In the genomic region with DNA sequence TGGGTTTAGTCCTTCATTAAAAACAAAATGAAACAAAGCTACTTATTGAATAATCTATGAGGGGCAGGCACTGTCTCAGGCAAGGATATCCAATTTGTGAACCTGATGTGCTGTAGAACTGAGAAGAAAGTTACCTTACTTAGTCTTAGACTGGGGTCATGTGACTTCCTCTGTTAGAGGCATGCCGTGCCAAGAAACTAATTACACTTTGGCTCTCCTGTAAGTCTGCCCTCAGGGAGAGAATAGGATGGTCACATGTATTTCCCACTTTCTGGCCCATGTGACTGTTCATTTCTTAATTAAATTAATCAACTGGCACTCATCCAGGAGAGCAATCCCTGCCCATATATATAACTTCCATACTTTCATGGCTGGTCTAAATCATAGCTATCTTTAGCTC, we compare ENCODE assay signal across 21 mouse cellular contexts.
A peak's percentile ranks its signal among the peaks of the same experiment; 100 is the strongest.
DNase-seq lines count a peak whose midpoint lies in the region; ATAC-seq and TF ChIP-seq lines count a peak whose summit lies in the region.
"Had no signal": no experiment of that assay in that cellular context is flagged by ENCODE, and none has a peak within 500 bp of the region (broad histone marks: within the 10 kb centered on the region; RNA-seq: fewer than 3 reads in every experiment).

No protein-coding gene starts in this region.

- TF ChIP-seq CTCF in forebrain, postnatal 0 days (IDR thresholded peaks at IDR 0.05; ENCODE audit: low read depth): no peak
- no peak for TF ChIP-seq CTCF in kidney, adult 2 months (conservative IDR thresholded peaks at IDR 0.05; ENCODE audit: insufficient read depth, insufficient read length, low read depth, low read length)

- H3K27ac ChIP-seq in forebrain, embryonic 14.5 days (ENCODE audit: low read depth, low read length): no peak overlapping the region
- no peak overlapping the region for H3K27ac ChIP-seq in forebrain, postnatal 0 days (ENCODE audit: low read depth, low read length)
- no peak overlapping the region for H3K27ac ChIP-seq in kidney, adult 2 months (ENCODE audit: insufficient read depth, low read depth, low read length)
- no peak overlapping the region for H3K27ac ChIP-seq in neural tube, embryonic 14.5 days (ENCODE audit: low read depth, low read length)
- H3K27ac ChIP-seq: forebrain, embryonic 12.5 days; kidney, postnatal 0 days; limb, embryonic 13.5 days; liver, embryonic 14.5 days; lung, embryonic 15.5 days had no signal

- H3K9ac ChIP-seq in forebrain, embryonic 14.5 days (ENCODE audit: low read length): no peak overlapping the region
- no peak overlapping the region for H3K9ac ChIP-seq in forebrain, postnatal 0 days
- H3K9ac ChIP-seq in neural tube, embryonic 14.5 days (replicated peaks; ENCODE audit: low read depth, low read length): no peak overlapping the region
- H3K9ac ChIP-seq: forebrain, embryonic 12.5 days; limb, embryonic 13.5 days; liver, embryonic 14.5 days; lung, embryonic 15.5 days had no signal

- no peaks in the 10 kb centered on the region for H3K9me3 ChIP-seq in forebrain, embryonic 14.5 days (replicated peaks; ENCODE audit: control insufficient read depth, low read length)
- no peaks in the 10 kb centered on the region for H3K9me3 ChIP-seq in forebrain, postnatal 0 days (ENCODE audit: low read length)
- H3K9me3 ChIP-seq in neural tube, embryonic 14.5 days (ENCODE audit: control insufficient read depth, low read length): no peaks in the 10 kb centered on the region
- H3K9me3 ChIP-seq: forebrain, embryonic 12.5 days; limb, embryonic 13.5 days; lung, embryonic 15.5 days had no signal

- TF ChIP-seq POLR2A in kidney, adult 2 months (IDR thresholded peaks at IDR 0.05; ENCODE audit: low read depth, low read length): no peak

- H3K36me3 ChIP-seq in forebrain, embryonic 14.5 days (ENCODE audit: control insufficient read depth, insufficient read depth, low read length): no peaks in the 10 kb centered on the region
- no peaks in the 10 kb centered on the region for H3K36me3 ChIP-seq in forebrain, postnatal 0 days (ENCODE audit: insufficient read depth)
- H3K36me3 ChIP-seq in kidney, adult 2 months (ENCODE audit: control insufficient read depth, insufficient read depth, low read length): no peaks in the 10 kb centered on the region
- H3K36me3 ChIP-seq in neural tube, embryonic 14.5 days (ENCODE audit: control insufficient read depth, insufficient read depth, low read length): no peaks in the 10 kb centered on the region
- H3K36me3 ChIP-seq: forebrain, embryonic 12.5 days; G1E; limb, embryonic 13.5 days; lung, embryonic 15.5 days had no signal

- no peaks in the 10 kb centered on the region for H3K27me3 ChIP-seq in forebrain, embryonic 14.5 days (replicated peaks; ENCODE audit: control insufficient read depth, insufficient read depth, low read length)
- H3K27me3 ChIP-seq in forebrain, postnatal 0 days (ENCODE audit: insufficient read depth, low read length): no peaks in the 10 kb centered on the region
- H3K27me3 ChIP-seq in kidney, adult 2 months (replicated peaks; ENCODE audit: control insufficient read depth, insufficient read depth, low read length): no peaks in the 10 kb centered on the region
- no peaks in the 10 kb centered on the region for H3K27me3 ChIP-seq in neural tube, embryonic 14.5 days (ENCODE audit: control insufficient read depth, insufficient read depth, low read length)
- H3K27me3 ChIP-seq: forebrain, embryonic 12.5 days; limb, embryonic 13.5 days; lung, embryonic 15.5 days had no signal

- H3K4me1 ChIP-seq in forebrain, embryonic 14.5 days (ENCODE audit: control insufficient read depth, insufficient read depth, low read length): no peaks in the 10 kb centered on the region
- H3K4me1 ChIP-seq in forebrain, postnatal 0 days (ENCODE audit: insufficient read depth): no peaks in the 10 kb centered on the region
- no peaks in the 10 kb centered on the region for H3K4me1 ChIP-seq in kidney, adult 2 months (ENCODE audit: control insufficient read depth, insufficient read depth, low read length)
- H3K4me1 ChIP-seq in neural tube, embryonic 14.5 days (ENCODE audit: control insufficient read depth, insufficient read depth, low read length): no peaks in the 10 kb centered on the region
- H3K4me1 ChIP-seq: forebrain, embryonic 12.5 days; lung, embryonic 15.5 days had no signal

- ATAC-seq in forebrain, embryonic 14.5 days: 0 out of 2 replicates have a peak, but pooled peaks have one; percentile 48
- ATAC-seq in forebrain, postnatal 0 days: no peak
- ATAC-seq in neural tube, embryonic 14.5 days (ENCODE audit: low read depth): peak; percentile 71

- WGBS in forebrain, embryonic 14.5 days: 27% methylated on average over 1 of the region's 1 CpGs
- 42% methylated on average over 1 of the region's 1 CpGs for WGBS in forebrain, postnatal 0 days
- 11% methylated on average over 1 of the region's 1 CpGs for WGBS in kidney, adult 2 months
- WGBS in neural tube, embryonic 14.5 days: 47% methylated on average over 1 of the region's 1 CpGs

- no peak overlapping the region for H3K4me3 ChIP-seq in forebrain, embryonic 14.5 days (ENCODE audit: low read depth, low read length)
- H3K4me3 ChIP-seq in forebrain, postnatal 0 days (ENCODE audit: low read depth, low read length): no peak overlapping the region
- H3K4me3 ChIP-seq in kidney, adult 2 months (ENCODE audit: insufficient read depth, low read depth, low read length): no peak overlapping the region
- no peak overlapping the region for H3K4me3 ChIP-seq in neural tube, embryonic 14.5 days (ENCODE audit: low read depth, low read length)
- H3K4me3 ChIP-seq: forebrain, embryonic 12.5 days; limb, embryonic 13.5 days; lung, embryonic 15.5 days; myocyte had no signal

- DNase-seq in forebrain, embryonic 14.5 days (ENCODE audit: low spot score): peak; percentile 46
- no peak for DNase-seq in forebrain, postnatal 0 days
- DNase-seq in kidney, adult 2 months: peak; percentile 55
- no peak for DNase-seq in kidney, postnatal 4 days
- DNase-seq in neural tube, embryonic 10.5 days (ENCODE audit: extremely low spot score, low spot score): no peak
- DNase-seq in adrenal gland, postnatal 36 days: no peak
- DNase-seq: adrenal gland, postnatal 14 days; cerebellum, adult 11-12 months; cerebellum, postnatal 25 days; layer of hippocampus, adult 9-11 months; lung, postnatal 4 days; right cerebral cortex, postnatal 25 days; thymus, postnatal 36 days had no signal

- no peak overlapping the region for H3K4me2 ChIP-seq in forebrain, embryonic 14.5 days (ENCODE audit: low read length)
- H3K4me2 ChIP-seq in forebrain, postnatal 0 days (ENCODE audit: low read depth): no peak overlapping the region
- H3K4me2 ChIP-seq in neural tube, embryonic 14.5 days (ENCODE audit: low read depth, low read length): no peak overlapping the region
- H3K4me2 ChIP-seq: forebrain, embryonic 12.5 days; limb, embryonic 13.5 days; lung, embryonic 15.5 days had no signal

Comparison
In these comparisons a context has a peak if more than half of its experiments do, and no peak if none do; other contexts are left out.
1. DNase-seq: peak in forebrain, embryonic 14.5 days (single experiment) and kidney, adult 2 months (single experiment); none in forebrain, postnatal 0 days (single experiment), kidney, postnatal 4 days (0 of 2), neural tube, embryonic 10.5 days (single experiment) and adrenal gland, postnatal 36 days (0 of 2).